Mouse (Mus musculus) cortical plate, adult 2 months (tissue): ENCODE measurements at regions not wholly inside any gene's neighbourhood (a gene's known extent, or its start where the extent isn't known, plus 50 kb on each side); places are given as distances from the start of the nearest gene placed in this dataset.

Experiments
- H3K27ac ChIP-seq: fragments of 200-500 bp; 2 replicates; pipeline ENCODE4 v1.5.1; 2012; ENCODE audit warnings: low read length, control low read depth, inconsistent platforms; ENCODE audit not compliant: insufficient read depth
- H3K4me1 ChIP-seq: fragments of 200-500 bp; 2 replicates; pipeline ENCODE4 v1.6.1; 2011; ENCODE audit warnings: low read length; ENCODE audit not compliant: control insufficient read depth, insufficient read depth
- H3K4me3 ChIP-seq: fragments of 200-500 bp; 2 replicates; pipeline ENCODE4 v1.5.1; 2011; ENCODE audit warnings: mild to moderate bottlenecking, low read length, control low read depth; ENCODE audit not compliant: insufficient read depth
- CTCF ChIP-seq: fragments of 200-500 bp; IDR thresholded peaks from 2 replicates; pipeline ENCODE4 v1.5.1; 2011; ENCODE audit warnings: mild to moderate bottlenecking, control low read depth, low read length; ENCODE audit not compliant: insufficient read depth; ENCODE audit errors: extremely low read depth
- POLR2A ChIP-seq: fragments of 200-500 bp; IDR thresholded peaks from 2 replicates; pipeline ENCODE4 v1.6.1; 2011; ENCODE audit warnings: mild to moderate bottlenecking, low read length, control low read depth; ENCODE audit not compliant: insufficient read depth; ENCODE audit errors: extremely low read depth

DNA sequence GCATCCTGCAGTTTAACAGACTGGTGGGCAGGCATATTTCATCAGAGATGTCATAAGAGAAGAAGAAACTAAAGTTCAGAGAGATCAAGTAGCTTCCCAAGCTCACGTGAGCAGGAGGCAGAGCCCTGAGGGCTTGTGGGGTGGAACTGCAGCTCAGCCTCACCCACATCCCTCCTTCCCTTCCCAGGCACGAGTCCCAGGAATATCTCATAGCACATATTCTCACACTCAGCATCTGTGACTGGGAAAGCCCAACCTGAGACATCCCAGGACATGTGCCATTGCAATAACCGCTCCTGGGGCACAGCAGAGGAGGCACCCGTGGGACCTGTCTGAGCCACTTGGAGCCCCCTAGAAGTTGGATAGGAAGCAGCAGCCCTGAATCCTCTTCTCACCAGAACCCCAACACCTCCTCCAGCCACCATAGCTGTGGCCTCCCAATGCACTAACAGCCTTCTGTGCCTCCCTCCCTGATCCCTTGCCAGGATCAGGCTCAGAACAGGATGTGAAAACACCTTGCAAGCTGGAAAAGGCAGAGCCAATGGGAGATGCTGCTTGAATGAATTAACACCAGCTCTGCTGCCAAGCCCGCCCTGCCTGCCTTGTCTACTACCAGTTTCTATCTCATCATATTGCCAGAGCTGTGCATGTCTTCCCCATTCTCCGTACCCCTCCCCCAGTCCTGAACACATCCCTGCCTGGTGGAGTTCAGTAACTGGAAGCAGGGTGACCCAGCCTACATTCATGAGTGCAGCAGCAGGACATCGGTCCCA, 107.4 kb downstream of the Aipl1 start:
- Histone ChIP-seq H3K4me1 (no peaks in the 10 kb centered on the region), H3K4me3 (no peak overlapping the region), H3K27ac (no peak overlapping the region)
- TF ChIP-seq POLR2A (no peak), CTCF (no peak)

DNA sequence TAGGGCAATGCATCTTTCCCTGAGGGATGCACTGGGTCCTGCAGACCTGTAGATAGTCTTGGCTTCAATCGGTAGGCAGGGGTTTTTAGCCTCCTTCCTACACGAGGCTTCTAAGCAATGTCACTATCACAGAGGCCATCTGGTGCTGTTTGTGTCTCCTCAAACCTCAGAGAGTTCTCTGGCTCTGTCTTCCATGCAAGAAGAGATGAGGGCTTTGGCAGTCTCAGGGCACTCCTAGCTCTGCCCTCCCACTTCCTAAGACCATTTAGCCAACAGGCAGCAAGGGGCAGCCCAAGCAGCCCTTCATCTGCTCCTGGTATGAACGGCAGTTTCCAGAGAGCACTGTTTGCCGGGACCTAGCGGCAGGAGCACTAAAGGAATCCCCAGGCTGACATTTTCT, 122.6 kb downstream of the Aipl1 start:
- no peaks in the 10 kb centered on the region for H3K4me1 ChIP-seq
- H3K4me3 ChIP-seq = no peak overlapping the region
- H3K27ac ChIP-seq = no peak overlapping the region
- TF ChIP-seq CTCF (no peak), POLR2A (no peak)

DNA sequence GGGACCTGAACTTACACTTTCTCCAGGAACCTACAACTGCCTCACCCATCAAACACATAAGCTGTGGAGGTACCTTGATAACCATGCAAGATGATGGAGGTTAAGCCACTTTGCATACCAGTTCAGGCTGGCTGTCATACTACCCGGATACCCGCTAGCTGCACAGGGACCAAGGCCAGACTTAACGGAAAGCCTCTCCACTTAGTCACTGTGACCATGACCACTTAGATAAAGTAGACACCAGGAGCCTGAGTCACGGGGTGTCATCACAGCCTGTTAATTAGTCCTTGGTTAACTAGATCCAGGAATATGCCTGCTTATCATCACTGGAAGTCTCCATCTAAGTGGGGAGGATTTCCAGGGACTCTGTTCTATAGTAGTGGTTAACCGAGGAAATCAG, 124.7 kb downstream of the Aipl1 start:
- Histone ChIP-seq H3K4me1 (no peaks in the 10 kb centered on the region), H3K4me3 (no peak overlapping the region), H3K27ac (no peak overlapping the region)
- TF ChIP-seq CTCF (no peak), POLR2A (no peak)

DNA sequence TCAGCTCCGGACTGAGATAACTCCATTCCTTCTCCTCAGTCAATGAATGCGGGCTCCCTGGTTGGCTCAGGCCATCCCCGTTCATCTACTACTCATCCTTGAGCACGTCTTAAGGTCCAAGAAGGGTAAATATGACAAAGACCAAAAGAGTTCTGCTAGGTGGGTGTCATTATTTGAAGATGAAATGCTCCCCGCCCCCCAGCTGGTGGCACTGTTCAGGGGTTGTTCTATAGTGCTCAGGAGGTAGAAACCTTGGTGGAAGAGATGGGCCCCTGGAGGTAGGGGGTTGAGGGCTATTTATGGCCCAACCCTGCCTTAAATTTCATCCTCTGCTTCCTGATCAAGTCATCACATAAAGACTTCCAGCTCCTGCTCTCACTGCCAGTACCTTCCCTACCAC, 126.0 kb downstream of the Aipl1 start:
- no peak overlapping the region for H3K4me3 ChIP-seq
- no peaks in the 10 kb centered on the region for H3K4me1 ChIP-seq
- TF ChIP-seq POLR2A (no peak), CTCF (no peak)
- H3K27ac ChIP-seq = no peak overlapping the region

DNA sequence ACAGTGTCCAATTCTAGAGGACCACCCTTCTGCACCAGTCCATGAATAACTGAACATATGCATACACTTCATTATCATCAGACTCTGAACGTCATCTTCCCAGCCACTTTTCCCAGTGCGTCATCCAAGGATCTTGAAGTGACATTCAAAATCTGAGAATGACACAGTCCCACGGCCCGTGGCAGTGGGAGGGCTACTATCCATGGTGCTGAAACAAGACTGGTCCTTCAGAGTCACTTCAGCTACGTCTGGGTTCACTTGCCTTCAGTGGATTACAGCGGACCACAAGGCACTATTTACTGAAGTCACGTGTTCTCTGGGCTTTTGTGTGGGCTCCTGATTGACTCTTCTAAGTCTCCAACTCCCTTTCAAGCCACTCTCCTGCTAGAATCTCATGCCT, 128.7 kb downstream of the Aipl1 start:
- H3K4me3 ChIP-seq = no peak overlapping the region
- no peaks in the 10 kb centered on the region for H3K4me1 ChIP-seq
- no peak overlapping the region for H3K27ac ChIP-seq
- TF ChIP-seq POLR2A (no peak), CTCF (no peak)

DNA sequence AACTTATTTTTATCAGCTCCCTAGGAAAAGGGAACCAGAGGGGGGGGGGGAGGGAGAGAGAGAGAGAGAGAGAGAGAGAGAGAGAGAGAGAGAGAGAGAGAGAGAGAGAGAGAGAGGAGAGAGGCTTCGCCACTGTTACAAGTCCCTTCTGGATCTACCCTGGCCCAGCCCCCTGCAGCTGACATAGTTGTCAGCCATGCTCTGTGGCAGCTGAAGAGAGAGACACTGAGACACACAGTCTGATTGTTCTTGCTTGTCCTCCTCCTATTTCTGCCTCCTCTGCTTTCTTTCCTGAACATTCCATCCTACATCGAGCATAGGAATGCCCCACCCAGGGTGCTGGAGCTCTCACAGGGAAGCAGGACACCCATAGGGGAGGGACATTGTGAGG, 134.3 kb downstream of the Aipl1 start:
- TF ChIP-seq CTCF = no peak
- TF ChIP-seq POLR2A = no peak
- H3K4me3 ChIP-seq = no peak overlapping the region
- peaks cover 4% of the 10 kb centered on the region; the same call in 1 of the 2 replicates for H3K4me1 ChIP-seq
- no peak overlapping the region for H3K27ac ChIP-seq

DNA sequence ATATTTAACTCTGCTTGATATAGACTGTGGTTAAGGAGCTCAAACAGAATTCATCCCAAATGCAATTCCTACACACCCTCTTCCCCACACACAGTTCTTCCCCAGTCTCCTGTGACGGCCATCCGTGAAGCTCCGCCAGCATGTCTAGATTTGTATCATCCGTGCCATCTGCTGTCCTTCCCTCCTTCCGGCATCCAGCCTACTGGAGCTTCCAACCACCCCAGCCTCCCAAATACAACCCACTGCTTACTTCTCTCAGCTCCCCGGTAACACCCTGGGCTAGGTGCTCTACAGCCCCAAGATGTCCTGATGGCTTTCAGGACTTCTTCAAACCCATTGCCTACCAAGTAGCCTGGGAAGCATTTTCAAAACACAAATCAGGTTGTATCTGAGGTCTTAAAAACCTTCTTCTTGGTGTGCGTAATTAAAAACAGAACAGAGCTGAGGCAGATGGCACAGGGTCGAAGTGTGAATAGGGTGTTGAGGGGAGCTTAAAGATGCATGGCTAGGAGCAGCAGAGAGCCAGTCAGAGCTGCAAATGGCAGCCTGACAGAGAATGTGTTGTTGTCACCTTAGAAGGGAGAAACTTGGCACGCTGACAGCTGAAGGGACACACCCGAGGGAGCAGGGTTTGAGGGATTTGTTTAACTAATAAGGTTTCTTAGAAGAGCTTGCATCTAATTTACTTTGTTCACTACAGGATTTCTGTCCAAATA, 134.8 kb downstream of the Aipl1 start:
- no peak overlapping the region for H3K4me3 ChIP-seq
- TF ChIP-seq CTCF (no peak), POLR2A (no peak)
- peaks cover 4% of the 10 kb centered on the region; the same call in 1 of the 2 replicates for H3K4me1 ChIP-seq
- H3K27ac ChIP-seq = no peak overlapping the region

DNA sequence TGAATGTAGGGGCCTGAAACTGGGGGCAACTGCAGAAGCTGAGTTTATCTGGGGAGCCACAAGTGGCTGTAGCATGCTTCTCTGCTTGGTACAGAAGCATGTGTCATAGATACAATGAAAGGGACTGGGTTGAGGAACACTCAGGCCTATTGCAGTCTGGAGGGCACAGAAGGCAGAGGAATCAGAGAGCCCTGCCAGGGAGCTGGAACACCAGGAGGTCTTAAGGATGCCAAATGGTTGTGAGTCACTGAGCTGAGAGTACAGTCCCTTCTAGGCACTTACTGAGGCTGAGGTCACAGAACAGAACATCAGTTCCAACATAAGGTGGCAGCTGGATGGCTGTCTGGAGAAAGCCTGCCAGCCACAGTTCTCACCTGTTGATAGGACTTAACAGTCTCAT, 136.5 kb downstream of the Aipl1 start:
- no peak overlapping the region for H3K27ac ChIP-seq
- peaks cover 4% of the 10 kb centered on the region; the same call in 1 of the 2 replicates for H3K4me1 ChIP-seq
- H3K4me3 ChIP-seq = no peak overlapping the region
- TF ChIP-seq CTCF (no peak), POLR2A (no peak)

DNA sequence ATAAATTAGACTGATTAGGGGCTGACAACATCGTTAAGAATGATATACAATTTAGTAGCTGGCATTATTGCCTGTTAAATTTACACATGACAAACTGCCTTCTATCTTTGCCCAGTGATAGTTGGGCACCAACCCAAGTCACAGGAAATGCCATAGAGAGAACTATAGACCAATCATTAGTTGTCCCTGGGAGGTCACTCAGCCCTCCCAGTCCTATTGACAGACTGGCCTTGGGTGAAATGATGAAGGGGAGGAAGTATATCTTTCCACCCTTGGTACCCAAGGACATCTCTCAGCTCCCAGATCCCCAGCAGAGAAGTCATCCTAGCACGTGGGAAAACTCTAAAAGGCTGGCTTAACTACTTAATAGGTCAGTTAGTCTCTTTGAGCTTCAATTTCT, 139.8 kb downstream of the Aipl1 start:
- Histone ChIP-seq H3K4me3 (no peak overlapping the region), H3K27ac (no peak overlapping the region), H3K4me1 (peaks cover 2% of the 10 kb centered on the region; the same call in 1 of the 2 replicates)
- TF ChIP-seq CTCF = no peak
- TF ChIP-seq POLR2A = no peak

DNA sequence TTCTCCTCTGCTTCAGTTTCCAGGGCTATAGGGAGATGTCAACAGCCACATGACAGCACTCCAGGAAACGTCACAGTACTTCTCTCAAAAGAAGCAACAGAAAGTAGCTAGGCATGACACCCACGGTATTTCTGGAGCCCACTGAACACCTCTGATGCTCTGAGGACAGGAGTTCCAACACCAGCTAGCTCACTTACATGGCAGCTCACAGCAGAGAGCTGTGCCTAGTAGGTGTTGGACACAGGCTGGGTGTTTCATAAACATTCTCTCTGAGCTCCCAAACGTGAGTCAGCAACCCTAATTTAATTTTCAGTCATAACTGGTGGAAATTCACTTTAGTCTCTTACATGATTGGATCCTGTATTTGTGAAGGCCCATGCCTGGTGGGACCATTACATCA, 140.2 kb downstream of the Aipl1 start:
- Histone ChIP-seq H3K4me3 (no peak overlapping the region), H3K4me1 (no peaks in the 10 kb centered on the region), H3K27ac (no peak overlapping the region)
- TF ChIP-seq CTCF (no peak), POLR2A (no peak)
